Mouse (Mus musculus): ENCODE measurements around the gene Myo19.

The Myo19 gene

DNA sequence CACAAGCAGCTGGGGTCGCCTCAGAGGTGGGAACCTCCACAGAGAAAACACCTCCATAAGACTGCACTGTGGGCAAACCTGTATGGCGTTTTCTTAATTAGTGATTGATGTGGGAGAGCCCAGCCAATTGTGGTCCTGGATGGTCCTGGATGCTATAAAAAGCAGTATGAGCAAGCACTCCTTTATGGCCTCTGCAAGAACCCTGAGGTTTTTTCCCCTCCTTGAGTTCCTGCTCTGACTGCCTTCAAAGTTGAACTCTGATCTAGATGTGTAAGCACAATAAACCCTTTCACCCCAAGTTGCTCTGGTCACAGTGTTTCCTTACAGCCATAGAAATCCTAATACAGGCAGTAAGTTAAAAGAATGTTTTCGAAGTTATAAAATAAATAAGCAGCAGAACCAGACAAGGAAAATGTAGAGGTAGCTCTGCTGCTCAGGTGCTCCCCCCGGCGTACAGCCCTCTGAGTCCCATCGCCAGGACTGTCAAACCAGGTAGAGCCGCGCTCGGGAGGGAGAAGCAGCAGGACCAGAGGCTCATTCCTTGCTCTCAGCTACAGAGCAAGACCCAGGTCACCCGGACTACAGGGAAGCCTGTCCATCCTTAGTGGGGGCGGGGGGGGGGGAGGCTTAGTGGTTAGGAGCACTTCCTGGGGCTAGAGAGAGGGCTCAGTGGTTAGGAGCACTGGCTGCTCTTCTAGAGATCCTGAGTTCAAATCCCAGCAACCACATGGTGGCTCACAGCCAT lies 7.0 kb downstream of the Myo19 start:
- no peak for DNase-seq

DNA sequence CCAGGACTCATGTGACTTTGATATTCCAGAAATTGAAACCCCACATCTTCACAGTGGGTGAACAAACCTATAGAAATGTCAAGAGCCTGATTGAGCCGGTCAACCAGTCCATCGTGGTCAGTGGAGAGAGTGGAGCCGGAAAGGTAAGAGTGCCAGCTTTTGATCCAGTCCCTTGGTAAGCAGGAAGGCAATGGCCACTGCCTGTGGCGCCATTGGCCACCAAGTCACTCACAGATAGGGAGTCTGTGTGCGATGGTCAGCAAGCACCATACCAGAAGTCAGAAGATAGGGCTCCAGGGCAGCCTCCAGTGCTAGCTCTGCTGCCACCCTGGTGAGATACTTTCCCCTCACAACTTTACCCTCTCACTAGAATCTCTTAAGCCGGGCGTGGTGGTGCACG lies 8.1 kb downstream of the Myo19 start:
- DNase-seq = no peak

DNA sequence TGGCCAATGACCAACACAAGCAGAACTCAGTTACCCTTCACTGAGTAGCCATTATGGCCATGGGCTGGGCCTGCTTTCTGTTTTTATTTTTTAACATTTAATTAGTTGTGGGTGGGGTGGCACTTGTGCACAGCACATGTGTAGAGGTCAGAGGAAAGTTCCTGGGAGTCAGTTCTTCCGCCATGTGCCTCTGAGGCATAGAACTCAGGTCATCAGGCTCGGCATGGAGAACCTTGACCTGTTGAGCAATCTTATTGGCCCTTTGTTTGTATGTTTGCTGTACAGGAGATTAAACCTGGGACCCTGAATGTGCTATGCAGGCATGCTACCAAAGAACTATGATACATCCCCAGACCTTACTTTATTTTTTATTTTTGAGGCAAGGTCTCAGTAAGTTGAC lies 9.5 kb downstream of the Myo19 start:
- DNase-seq = no peak

DNA sequence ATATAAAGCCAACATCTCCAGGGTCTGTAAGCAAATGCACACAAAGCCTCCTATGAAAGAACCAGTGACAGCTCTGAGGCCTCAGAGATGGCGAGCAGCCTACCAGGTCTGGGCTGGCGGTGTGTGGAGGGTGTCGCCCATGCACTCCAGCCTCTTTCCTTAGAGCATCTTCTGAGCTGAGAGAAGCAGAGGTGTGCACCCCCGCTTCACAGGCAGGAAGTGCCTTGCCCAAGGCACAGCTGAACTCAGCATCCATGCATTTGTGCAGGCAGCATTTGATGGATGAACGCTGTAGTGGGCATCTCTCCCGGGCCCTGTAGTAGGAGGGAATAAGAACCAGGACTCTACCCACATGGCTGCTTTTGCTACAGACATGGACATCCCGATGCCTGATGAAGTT lies 11.8 kb downstream of the Myo19 start:
- DNase-seq = no peak

DNA sequence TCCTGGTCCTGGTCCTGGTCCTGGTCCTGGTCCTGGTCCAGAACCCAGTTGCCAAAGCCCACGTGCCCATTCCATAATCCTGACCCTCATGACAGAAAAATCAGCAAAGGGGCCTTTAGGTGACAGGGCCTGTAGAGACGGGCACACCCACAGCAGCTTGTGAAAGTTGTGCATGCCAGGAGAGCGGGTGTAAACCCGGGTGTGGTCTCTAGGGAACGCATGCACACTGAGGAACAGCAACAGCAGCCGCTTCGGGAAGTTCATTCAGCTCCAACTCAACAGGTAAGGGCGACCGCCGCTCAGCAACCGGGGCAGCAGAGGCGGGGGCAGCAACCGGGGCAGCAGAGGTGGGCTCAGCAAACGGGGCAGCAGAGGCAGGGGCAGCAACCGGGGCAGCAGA lies 13.2 kb downstream of the Myo19 start:
- no peak for DNase-seq

DNA sequence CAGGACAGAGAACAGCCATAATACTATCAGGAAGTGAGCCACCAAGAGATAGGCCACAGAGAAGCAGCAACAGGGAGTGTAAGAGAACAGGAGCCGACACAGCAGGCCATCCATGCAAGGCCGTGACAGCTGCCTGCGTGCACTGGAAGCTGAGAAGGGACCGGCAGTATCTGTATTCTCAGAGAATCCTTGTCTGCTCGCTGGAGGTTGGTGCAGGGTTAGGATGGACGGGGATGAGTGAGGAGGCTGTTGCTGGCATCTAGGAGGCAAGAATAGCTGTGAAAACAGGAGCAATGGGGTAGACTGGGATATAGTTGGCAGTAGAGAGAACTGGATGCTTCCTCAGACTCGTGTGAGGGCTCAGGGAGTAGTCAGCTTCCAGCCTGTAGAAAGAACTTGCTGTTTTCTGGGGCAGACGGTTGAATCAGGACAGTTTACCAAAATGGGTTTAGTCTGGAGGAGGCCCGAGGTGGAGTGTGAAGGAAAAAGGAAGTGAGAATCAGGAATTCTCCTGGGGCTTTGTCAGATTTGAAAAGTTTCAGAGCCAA lies 24.7 kb downstream of the Myo19 start:
- DNase-seq = no peak

DNA sequence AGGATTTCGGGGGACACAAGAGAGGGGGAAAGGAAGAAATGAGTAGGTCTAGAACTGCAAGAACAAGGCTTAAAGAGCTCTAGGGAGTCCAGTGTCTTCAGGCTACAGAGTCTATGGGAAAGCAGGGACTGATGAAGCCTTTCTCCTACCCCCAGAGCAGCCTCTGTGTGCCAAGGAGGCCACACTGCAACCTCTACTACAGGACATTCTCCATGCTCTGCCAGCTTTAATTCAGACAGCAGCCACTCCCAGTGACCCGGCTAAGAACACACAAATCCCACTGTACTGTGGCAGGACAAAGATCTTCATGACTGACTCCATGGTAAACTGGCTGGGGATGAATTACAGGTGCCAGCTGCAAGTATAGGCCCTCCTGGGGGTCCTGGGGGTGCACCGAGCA lies 27.1 kb downstream of the Myo19 start:
- DNase-seq = no peak

GRCm38 (mm10) chr11:84908480-84908879 lies 28.5 kb downstream of the Myo19 start:
- no peak for DNase-seq

GRCm38 (mm10) chr11:84910411-84910810 lies 30.5 kb downstream of the Myo19 start:
- no peak for DNase-seq

GRCm38 (mm10) chr11:84914673-84915072 lies 34.7 kb downstream of the Myo19 start:
- DNase-seq = no peak

DNA sequence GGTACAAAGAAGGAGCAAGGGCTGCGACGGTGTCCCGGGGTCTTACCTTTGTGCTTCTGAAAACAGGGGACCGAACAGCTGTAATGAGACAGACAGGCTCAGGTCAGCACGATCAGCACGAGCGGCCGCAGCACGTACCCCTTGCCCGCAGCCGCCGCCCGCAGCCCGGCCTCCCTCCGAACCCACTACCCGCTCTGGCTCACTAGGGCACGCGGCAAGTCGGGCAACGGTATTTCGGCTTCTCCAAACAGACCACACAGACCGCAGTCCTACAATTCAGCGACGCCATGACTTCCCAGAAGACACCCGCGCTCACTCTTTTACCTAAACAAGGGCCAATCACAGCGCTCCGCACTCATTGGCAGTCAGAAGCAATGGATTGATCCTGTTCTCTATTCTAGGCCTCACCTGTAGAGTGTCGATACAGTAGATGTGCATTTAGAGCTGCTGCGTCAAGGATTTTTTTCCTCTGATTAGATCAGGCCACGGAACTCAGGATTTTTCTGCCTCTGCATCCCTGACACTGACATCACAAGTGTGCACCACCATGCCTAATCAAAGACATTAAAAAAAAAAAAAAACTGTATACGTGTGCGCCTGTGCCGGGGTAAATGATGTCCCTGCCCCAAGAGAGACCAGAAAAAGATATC lies 36.2 kb downstream of the Myo19 start, which contains the start of gene Znhit3:
Gene Znhit3 (minus strand): TSS at position 314 of the 650 bp plus-strand sequence.
- peak; percentile 73 for DNase-seq

DNA sequence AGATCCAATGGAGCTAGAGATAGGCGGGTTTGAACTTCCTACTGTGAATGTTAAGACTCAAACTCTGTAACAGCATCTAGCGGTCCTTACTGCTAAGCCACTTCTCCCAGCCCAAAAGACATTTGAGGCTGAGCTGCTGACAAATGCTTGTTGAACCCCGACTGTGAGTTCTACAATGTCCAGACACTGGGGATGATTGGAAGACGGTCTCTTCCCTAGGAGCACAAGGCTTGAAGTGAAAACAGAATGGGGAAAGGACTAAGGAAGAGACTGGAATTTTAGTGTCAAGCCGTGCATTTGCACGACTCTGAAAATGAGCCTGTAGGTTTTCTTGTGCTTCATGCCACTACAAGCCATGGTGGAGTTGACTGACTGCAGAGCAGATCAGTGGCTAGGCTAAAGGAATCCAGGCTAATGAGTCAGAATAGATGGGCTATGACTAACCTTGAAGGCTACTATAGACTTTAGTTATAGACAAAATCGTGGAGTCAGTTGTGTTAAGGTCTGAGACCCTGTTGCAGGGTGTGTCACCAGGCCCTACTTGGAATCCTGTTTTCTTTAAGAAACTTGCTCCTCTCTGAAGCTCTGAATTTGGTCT lies 36.9 kb downstream of the Myo19 start:
- no peak for DNase-seq

DNA sequence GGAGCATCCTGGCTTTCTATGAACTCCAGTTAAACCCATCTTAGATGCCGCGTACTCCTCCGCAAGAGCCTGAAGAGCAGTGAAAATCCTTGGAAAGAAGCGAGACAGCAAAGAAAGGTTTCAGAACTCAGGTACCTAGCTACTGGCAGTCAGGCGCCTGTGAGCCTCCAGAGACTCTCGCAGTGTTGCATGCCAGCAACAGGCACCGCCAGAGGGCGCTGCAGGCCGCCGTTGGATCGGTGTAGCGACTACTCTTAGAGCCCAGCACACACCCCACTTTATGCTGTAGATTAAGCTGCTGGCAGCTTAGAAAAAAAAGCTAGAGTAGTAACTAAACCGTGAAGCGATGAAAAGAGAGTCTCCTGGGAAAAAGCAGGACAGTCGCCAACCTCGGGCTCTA lies 38.5 kb downstream of the Myo19 start:
- peak; percentile 95 for DNase-seq

- peak; percentile 36 for DNase-seq
Measured at GRCm38 (mm10) chr11:84919276-84919675, 39.3 kb downstream of the Myo19 start.

DNA sequence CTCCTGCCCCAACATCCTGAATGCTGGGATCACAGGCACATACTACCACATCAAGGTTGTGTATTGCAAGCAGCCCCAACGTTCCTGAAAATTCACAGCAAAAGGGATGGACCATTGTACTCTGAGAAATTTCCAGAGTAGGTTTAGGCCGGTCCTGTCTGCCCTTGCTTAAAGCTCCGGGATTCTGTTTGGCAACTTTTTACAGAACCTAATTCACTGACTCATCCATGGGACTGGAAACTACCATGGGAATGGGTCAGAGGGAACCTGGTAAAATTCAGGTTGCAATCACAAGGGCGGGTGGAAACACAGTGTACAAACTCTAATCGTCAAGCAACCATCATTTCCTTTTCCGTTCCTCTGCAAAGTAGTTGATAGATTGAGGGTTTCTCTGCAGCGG lies 40.0 kb downstream of the Myo19 start:
- DNase-seq = no peak

DNA sequence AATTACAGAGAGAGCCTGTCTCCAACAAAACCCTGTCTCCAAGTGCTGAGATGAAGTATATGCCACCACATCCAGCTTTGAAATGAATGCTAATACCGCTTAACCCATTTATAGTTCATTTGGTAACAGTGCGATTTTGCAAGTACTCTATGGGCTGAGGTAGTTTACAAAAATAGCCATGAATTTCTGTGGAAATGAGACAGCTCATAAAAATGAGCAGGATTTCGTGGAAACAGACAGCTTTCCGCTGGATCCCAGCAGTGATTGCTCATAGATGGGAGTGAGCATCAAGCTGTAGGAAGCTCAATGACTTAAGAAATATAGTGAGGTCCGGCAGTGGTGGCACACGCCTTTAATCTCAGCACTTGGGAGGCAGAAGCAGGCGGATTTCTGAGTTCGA lies 41.0 kb downstream of the Myo19 start:
- no peak for DNase-seq

DNA sequence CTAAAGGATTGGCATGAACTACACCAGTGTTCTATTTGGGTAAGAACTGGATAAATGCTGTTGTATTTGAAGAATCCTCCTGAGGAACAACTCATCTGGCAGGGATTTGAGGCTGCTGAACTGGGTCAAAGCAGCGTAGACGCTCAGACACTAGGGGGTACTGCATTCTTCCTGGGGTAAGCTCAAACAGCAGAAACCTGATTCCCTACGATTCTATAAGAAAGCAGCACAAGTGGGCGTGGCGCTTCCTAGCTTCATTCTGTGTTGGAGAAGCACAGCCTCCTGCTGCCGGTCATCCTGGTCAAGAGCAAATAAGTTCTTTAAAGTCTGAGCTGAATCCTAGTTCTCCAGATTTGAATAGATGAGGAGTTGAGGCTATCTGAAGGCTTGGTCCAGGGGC lies 52.3 kb downstream of the Myo19 start:
- DNase-seq = no peak

GRCm38 (mm10) chr11:84939508-84940053 lies 59.6 kb downstream of the Myo19 start:
- DNase-seq = peak; percentile 60

- DNase-seq = no peak
Measured at GRCm38 (mm10) chr11:84940140-84940539, 60.2 kb downstream of the Myo19 start.

GRCm38 (mm10) chr11:84943948-84944347 lies 64.0 kb downstream of the Myo19 start:
- no peak for DNase-seq

GRCm38 (mm10) chr11:84944639-84945435 lies 64.9 kb downstream of the Myo19 start:
- DNase-seq = no peak

DNA sequence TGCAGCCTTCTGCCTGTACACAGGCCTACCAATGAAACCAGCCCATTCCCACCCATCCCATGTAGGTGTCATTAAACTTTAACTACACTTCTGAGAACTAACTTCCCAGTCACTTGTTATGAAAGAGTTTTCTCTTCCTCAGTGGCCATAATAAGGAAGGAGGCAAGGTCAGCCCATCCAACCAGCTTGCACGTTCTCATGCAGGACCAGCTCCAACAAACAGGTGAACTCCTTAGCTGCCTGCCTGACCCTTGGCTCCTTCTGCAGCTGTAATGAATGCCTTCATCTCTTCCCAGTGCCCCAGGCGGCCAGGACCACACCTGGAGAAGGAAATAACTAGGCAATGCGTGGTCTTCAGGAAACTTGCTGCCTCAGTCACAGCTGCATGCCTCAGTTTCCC lies 65.9 kb downstream of the Myo19 start:
- no peak for DNase-seq

GRCm38 (mm10) chr11:84947206-84947605 lies 67.3 kb downstream of the Myo19 start:
- DNase-seq = no peak
